Mouse (Mus musculus) heart, embryonic 14.5 days (tissue): ENCODE results near the gene Phf14. TPM values are rescaled to one million over a fixed set of nuclear protein-coding genes. Genes with fewer than 3 reads are reported as not detected.
A peak's percentile ranks its signal among the peaks of the same experiment; 100 is the strongest.

Experiments
- ATAC-seq: fragments of 200-750 bp; cut with Nextera tagmentation; 2 replicates; pipeline ENCODE4 v1.8.0; 2017; ENCODE audit warnings: low read depth, moderate TSS enrichment; ENCODE audit not compliant: insufficient number of reproducible peaks, insufficient read depth, low FRiP score
- H3K27ac ChIP-seq, 2 experiments: fragments of 200-500 bp in 1 of 2; fragments of 300-500 bp in 1 of 2; sonication (generic) in 1 of 2; replicated peaks in 1 of 2; 2 replicates each; pipeline ENCODE4 v1.5.1; 2012 to 2014; ENCODE audit warnings: low read depth in 2 of 2, low read length in 2 of 2, control low read depth in 1 of 2, mild to moderate bottlenecking in 1 of 2, mixed read lengths in 1 of 2; ENCODE audit not compliant: control insufficient read depth in 1 of 2, insufficient read depth in 1 of 2
- H3K27me3 ChIP-seq: fragments of 300-500 bp; sonication (generic); 2 replicates; pipeline ENCODE4 v1.6.1; 2014; ENCODE audit warnings: mild to moderate bottlenecking, low read length, control low read depth; ENCODE audit not compliant: control insufficient read depth, insufficient read depth
- H3K36me3 ChIP-seq: fragments of 300-500 bp; sonication (generic); 2 replicates; pipeline ENCODE4 v1.6.1; 2014; ENCODE audit warnings: mild to moderate bottlenecking, control low read depth, low read length, mixed read lengths; ENCODE audit not compliant: control insufficient read depth, insufficient read depth
- H3K4me1 ChIP-seq, 2 experiments: fragments of 200-500 bp in 1 of 2; fragments of 300-500 bp in 1 of 2; sonication (generic) in 1 of 2; 2 replicates each; pipeline ENCODE4 v1.6.1; 2012 to 2014; ENCODE audit warnings: low read length in 2 of 2, control low read depth in 1 of 2, mixed read lengths in 1 of 2; ENCODE audit not compliant: control insufficient read depth in 2 of 2, insufficient read depth in 2 of 2
- H3K4me2 ChIP-seq: fragments of 300-500 bp; sonication (generic); 2 replicates; pipeline ENCODE4 v1.6.1; 2014; ENCODE audit warnings: mild to moderate bottlenecking, low read length
- H3K4me3 ChIP-seq, 2 experiments: fragments of 200-500 bp in 1 of 2; fragments of 300-500 bp in 1 of 2; sonication (generic) in 1 of 2; 2 replicates each; pipeline ENCODE4 v1.5.1; 2012 to 2014; ENCODE audit warnings: low read length in 2 of 2, mild to moderate bottlenecking in 2 of 2, control low read depth in 1 of 2, low read depth in 1 of 2, moderate library complexity in 1 of 2; ENCODE audit not compliant: control insufficient read depth in 1 of 2, insufficient read depth in 1 of 2
- H3K9ac ChIP-seq: fragments of 300-500 bp; sonication (generic); 2 replicates; pipeline ENCODE4 v1.6.1; 2014; ENCODE audit warnings: mild to moderate bottlenecking, low read length
- H3K9me3 ChIP-seq: fragments of 300-500 bp; sonication (generic); 2 replicates; pipeline ENCODE4 v1.6.1; 2016; ENCODE audit warnings: low read length, control low read depth; ENCODE audit not compliant: control insufficient read depth
- WGBS: fragments of 180-500 bp; shearing (Covaris S2); extraction: QIAGEN DNeasy Blood & Tissue Kit; methylation state at CpG from one replicate; pipeline ENCODE4 v1.1.7; 2014; 5-methylcytosine and 5-hydroxymethylcytosine counted together
- polyA plus RNA-seq: library from polyadenylated mRNA; unstranded; fragments of >200 nt; fragmentation: Nextera tagmentation; extraction: Ambion mirVana; gene quantifications from 2 replicates; pipeline ENCODE4 v1.2.1, GENCODE M21; 2014

Gene Phf14
- polyA plus RNA-seq, 1 experiment from 2014 or later, result 60.1 TPM

DNA sequence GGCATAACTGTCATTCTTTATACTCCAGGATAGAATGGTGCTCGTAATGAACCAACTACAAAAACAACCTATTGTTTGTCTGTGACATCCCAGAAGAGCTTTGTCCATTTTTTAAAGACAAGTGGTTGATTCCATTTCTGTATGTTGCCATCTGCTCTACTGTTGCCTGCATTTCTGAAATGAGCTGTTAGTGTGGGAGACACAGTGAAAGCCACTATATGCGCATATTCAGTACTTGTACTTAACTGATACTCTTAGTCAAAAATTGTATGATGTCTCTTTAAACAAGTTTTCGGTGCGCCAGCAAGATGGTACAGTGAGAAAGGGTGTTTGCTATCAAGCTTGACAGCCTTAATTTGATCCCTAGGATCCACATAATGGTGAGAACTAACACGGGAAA, 177.1 kb downstream of the Phf14 start:
- 88% methylated on average over 5 of the region's 5 CpGs for WGBS
- H3K4me1 ChIP-seq, result no peaks in the 10 kb centered on the region
- peaks cover 9% of the 10 kb centered on the region; the same call in 1 of the 2 replicates for H3K36me3 ChIP-seq
- no peak for ATAC-seq
- no peak overlapping the region for H3K4me3 ChIP-seq
- no peak overlapping the region for H3K9ac ChIP-seq
- H3K4me2 ChIP-seq, result no peak overlapping the region
- H3K27ac ChIP-seq, result no peak overlapping the region
- H3K27me3 ChIP-seq, result no peaks in the 10 kb centered on the region
- no peaks in the 10 kb centered on the region for H3K9me3 ChIP-seq

DNA sequence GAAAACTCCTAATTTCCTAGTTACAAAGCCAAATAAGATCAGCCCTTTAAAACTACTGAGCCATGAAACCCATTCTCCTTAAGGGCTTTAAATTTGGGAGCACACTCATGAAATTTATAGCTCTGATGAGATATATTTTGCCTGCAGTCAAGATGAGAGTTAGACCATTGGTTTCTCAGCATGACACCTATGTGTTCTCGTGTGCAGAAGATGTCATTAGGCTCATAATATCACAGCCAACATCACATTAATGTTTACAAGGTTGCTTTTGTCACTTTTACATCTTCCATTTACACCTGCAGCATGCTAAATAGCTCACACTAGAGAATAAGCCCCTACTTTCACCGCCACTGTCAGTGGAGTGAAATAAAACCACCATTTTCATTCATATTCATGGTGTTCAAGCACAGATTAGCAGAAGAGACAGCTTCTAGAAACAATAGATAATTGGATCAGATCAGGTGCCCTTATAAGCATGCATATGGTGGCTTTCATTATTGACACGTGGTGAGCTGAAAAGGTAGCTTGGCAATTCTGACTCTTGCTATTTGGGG, 181.9 kb downstream of the Phf14 start:
- H3K9me3 ChIP-seq, result no peaks in the 10 kb centered on the region
- no peak overlapping the region for H3K4me2 ChIP-seq
- H3K27ac ChIP-seq, result no peak overlapping the region
- H3K27me3 ChIP-seq, result no peaks in the 10 kb centered on the region
- no peak for ATAC-seq
- no peaks in the 10 kb centered on the region for H3K4me1 ChIP-seq
- WGBS, result 72% methylated on average over 3 of the region's 3 CpGs
- H3K9ac ChIP-seq, result no peak overlapping the region
- no peak overlapping the region for H3K4me3 ChIP-seq
- no peaks in the 10 kb centered on the region for H3K36me3 ChIP-seq

GRCm38 (mm10) chr6:12095716-12096115, 188.1 kb downstream of the Phf14 start:
- Histone ChIP-seq H3K4me2 (no peak overlapping the region), H3K36me3 (no peaks in the 10 kb centered on the region), H3K4me1 (no peaks in the 10 kb centered on the region; a peak in 1 of 4 replicates), H3K9me3 (no peaks in the 10 kb centered on the region), H3K27ac (no peak overlapping the region), H3K4me3 (no peak overlapping the region), H3K9ac (no peak overlapping the region), H3K27me3 (no peaks in the 10 kb centered on the region)
- ATAC-seq, result no peak
- WGBS, result 60% methylated on average over 1 of the region's 1 CpGs

DNA sequence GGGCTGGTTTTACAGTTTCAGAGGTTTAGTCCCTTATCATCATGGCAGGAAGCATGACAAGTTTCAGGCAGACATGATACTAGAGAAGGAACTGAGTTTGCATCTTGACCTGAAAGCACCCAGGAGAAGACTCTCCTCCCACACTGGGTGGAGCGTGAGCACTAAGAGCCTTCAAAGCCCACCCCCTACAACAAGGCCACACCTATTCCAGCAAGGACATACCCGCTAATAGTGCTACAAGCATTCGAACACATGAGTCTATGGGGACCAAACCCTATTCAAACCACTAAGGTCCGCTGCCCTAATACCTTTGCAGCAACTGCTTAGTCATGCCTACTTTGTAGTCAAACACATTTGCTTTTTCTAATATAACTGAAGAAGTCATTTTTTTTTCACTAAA, 189.5 kb downstream of the Phf14 start:
- WGBS, result 37% methylated on average over 4 of the region's 4 CpGs
- no peak overlapping the region for H3K4me3 ChIP-seq
- no peaks in the 10 kb centered on the region for H3K27me3 ChIP-seq
- peak overlapping the region; percentile 38 for H3K4me2 ChIP-seq
- no peaks in the 10 kb centered on the region for H3K36me3 ChIP-seq
- H3K27ac ChIP-seq, result no peak overlapping the region
- no peak for ATAC-seq
- no peak overlapping the region for H3K9ac ChIP-seq
- no peaks in the 10 kb centered on the region; a peak in 1 of 4 replicates for H3K4me1 ChIP-seq
- H3K9me3 ChIP-seq, result no peaks in the 10 kb centered on the region

GRCm38 (mm10) chr6:12105144-12105543, 197.5 kb downstream of the Phf14 start:
- Histone ChIP-seq H3K27ac (no peak overlapping the region), H3K9me3 (no peaks in the 10 kb centered on the region), H3K4me1 (no peaks in the 10 kb centered on the region), H3K27me3 (no peaks in the 10 kb centered on the region), H3K36me3 (no peaks in the 10 kb centered on the region), H3K4me2 (no peak overlapping the region), H3K4me3 (no peak overlapping the region), H3K9ac (no peak overlapping the region)
- no peak for ATAC-seq
- WGBS, result 22% methylated on average over 4 of the region's 4 CpGs

DNA sequence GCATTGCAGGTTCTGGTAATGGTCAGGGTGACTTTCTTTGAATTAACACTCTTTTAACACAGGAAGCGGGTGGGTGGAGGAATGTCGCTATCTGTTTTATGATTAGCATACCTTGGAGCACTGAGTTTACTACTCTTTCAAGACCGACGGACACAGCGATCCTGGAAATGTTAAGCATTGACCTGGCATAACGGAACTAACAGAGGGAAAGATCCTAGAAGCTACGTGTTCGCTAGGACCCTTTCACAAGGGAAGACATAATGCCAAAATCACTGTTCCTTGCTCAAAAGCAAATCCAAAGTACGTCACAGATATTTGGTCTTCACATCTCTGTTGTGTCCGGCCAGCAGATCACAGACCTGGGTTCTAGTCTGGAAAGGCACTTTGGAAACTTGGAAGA, 199.7 kb downstream of the Phf14 start:
- WGBS, result 47% methylated on average over 10 of the region's 10 CpGs
- Histone ChIP-seq H3K9ac (no peak overlapping the region), H3K4me1 (no peaks in the 10 kb centered on the region), H3K27me3 (no peaks in the 10 kb centered on the region), H3K36me3 (no peaks in the 10 kb centered on the region), H3K9me3 (no peaks in the 10 kb centered on the region), H3K27ac (no peak overlapping the region), H3K4me3 (no peak overlapping the region), H3K4me2 (no peak overlapping the region)
- ATAC-seq, result no peak

DNA sequence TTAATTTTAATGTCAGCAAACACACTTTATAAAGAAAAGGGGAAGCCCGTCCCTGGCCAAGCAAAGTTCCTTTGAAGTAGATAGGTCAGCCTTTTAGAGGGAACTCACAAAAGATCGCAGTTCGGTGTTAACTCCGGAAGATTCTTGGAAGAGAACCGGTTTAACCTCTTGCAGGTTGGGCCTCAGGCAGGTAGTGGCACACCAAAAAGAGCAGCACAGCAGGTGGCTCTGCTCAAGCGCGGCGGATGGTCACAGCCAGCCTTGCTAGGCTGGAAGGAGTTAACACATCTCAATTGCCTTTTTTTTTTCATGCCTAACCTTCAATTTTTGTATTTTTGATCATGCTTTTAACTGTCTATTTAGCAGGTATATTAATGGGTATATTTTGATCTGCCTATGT, 200.2 kb downstream of the Phf14 start:
- no peak overlapping the region for H3K4me2 ChIP-seq
- no peaks in the 10 kb centered on the region for H3K9me3 ChIP-seq
- H3K4me3 ChIP-seq, result no peak overlapping the region
- no peaks in the 10 kb centered on the region for H3K4me1 ChIP-seq
- no peaks in the 10 kb centered on the region for H3K36me3 ChIP-seq
- H3K27me3 ChIP-seq, result no peaks in the 10 kb centered on the region
- H3K27ac ChIP-seq, result no peak overlapping the region
- no peak overlapping the region for H3K9ac ChIP-seq
- ATAC-seq, result no peak
- 27% methylated on average over 8 of the region's 8 CpGs for WGBS
